Comparison of ENCODE assay signal across 8 mouse cellular contexts in the genomic region with DNA sequence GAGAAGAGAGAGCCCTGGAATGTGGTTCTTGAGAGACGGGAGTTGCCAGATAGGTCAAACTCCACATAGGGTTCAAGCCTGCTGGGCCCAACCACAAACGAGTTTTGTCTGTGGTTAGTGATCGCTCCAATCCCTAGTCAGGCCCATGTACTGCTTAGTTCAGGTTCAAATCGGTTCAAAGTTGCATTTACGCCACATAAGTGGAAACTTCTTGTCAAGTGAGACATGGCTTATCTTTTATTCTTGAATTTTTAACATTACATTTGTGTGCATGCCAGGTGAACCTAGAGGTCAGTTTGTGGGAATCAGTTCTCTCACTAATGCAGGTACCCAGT.
DNase-seq lines count a peak whose midpoint lies in the region; ATAC-seq and TF ChIP-seq lines count a peak whose summit lies in the region.

No protein-coding gene starts in this region.

- no peaks in the 10 kb centered on the region for H3K9me3 ChIP-seq in lung, embryonic 15.5 days
- H3K9me3 ChIP-seq in intestine, postnatal 0 days (ENCODE audit: control insufficient read depth), result no peaks in the 10 kb centered on the region
- no peaks in the 10 kb centered on the region for H3K9me3 ChIP-seq in neural tube, embryonic 14.5 days (ENCODE audit: control insufficient read depth, low read length)

- H3K9ac ChIP-seq in lung, embryonic 15.5 days, result peak overlapping the region; percentile 62
- H3K9ac ChIP-seq in intestine, postnatal 0 days (ENCODE audit: low read depth, low read length), result peak overlapping the region; percentile 63
- peak overlapping the region; percentile 63 for H3K9ac ChIP-seq in neural tube, embryonic 14.5 days (replicated peaks; ENCODE audit: low read depth, low read length)

- no peak for ATAC-seq in lung, embryonic 15.5 days (ENCODE audit: borderline replicate concordance, extremely low read depth, low FRiP score, low TSS enrichment)
- ATAC-seq in erythroblast, adult 5-6 weeks (replicated peaks; ENCODE audit: low FRiP score, poor library complexity, severe bottlenecking), result peak; percentile 7; the same call in 1 of the 2 replicates
- ATAC-seq in intestine, postnatal 0 days, result no peak
- no peak for ATAC-seq in neural tube, embryonic 14.5 days (ENCODE audit: low read depth)

- no peaks in the 10 kb centered on the region for H3K27me3 ChIP-seq in lung, embryonic 15.5 days
- no peaks in the 10 kb centered on the region for H3K27me3 ChIP-seq in intestine, postnatal 0 days (replicated peaks; ENCODE audit: control insufficient read depth, insufficient read depth, low read length)
- H3K27me3 ChIP-seq in neural tube, embryonic 14.5 days (ENCODE audit: control insufficient read depth, insufficient read depth, low read length), result no peaks in the 10 kb centered on the region

- peak overlapping the region; percentile 55 for H3K4me3 ChIP-seq in lung, embryonic 15.5 days
- peak overlapping the region; percentile 50 for H3K4me3 ChIP-seq in intestine, postnatal 0 days (ENCODE audit: low read depth, low read length)
- H3K4me3 ChIP-seq in neural tube, embryonic 14.5 days (ENCODE audit: low read depth, low read length), result peak overlapping the region; percentile 61

- peak overlapping the region; percentile 71 for H3K4me2 ChIP-seq in lung, embryonic 15.5 days
- H3K4me2 ChIP-seq in intestine, postnatal 0 days (replicated peaks; ENCODE audit: low read depth), result peak overlapping the region; percentile 64
- peak overlapping the region; percentile 53 for H3K4me2 ChIP-seq in neural tube, embryonic 14.5 days (ENCODE audit: low read depth, low read length)

- WGBS in lung, embryonic 15.5 days, result 12% methylated on average over 5 of the region's 5 CpGs
- WGBS in intestine, postnatal 0 days, result 6% methylated on average over 5 of the region's 5 CpGs
- WGBS in neural tube, embryonic 14.5 days, result 19% methylated on average over 5 of the region's 5 CpGs

- H3K4me1 ChIP-seq in lung, embryonic 15.5 days, result 0 out of 2 replicates have a peak, but pooled peaks cover 8% of the 10 kb centered on the region
- no peaks in the 10 kb centered on the region for H3K4me1 ChIP-seq in intestine, postnatal 0 days (replicated peaks; ENCODE audit: control insufficient read depth, insufficient read depth, low read length)
- H3K4me1 ChIP-seq in neural tube, embryonic 14.5 days (ENCODE audit: control insufficient read depth, insufficient read depth, low read length), result no peaks in the 10 kb centered on the region

- peak overlapping the region; percentile 99 for H3K27ac ChIP-seq in lung, embryonic 15.5 days
- H3K27ac ChIP-seq in intestine, postnatal 0 days (ENCODE audit: low read depth, low read length), result peak overlapping the region; percentile 93
- H3K27ac ChIP-seq in neural tube, embryonic 14.5 days (ENCODE audit: low read depth, low read length), result peak overlapping the region; percentile 91

- no peaks in the 10 kb centered on the region for H3K36me3 ChIP-seq in lung, embryonic 15.5 days
- no peaks in the 10 kb centered on the region for H3K36me3 ChIP-seq in intestine, postnatal 0 days (ENCODE audit: control insufficient read depth, insufficient read depth)
- no peaks in the 10 kb centered on the region for H3K36me3 ChIP-seq in neural tube, embryonic 14.5 days (ENCODE audit: control insufficient read depth, insufficient read depth, low read length)

- no peak for TF ChIP-seq CTCF in intestine, postnatal 0 days (IDR thresholded peaks at IDR 0.05; ENCODE audit: low read depth)

- DNase-seq in lung, postnatal 14 days, result no peak
- no peak for DNase-seq in right cerebral cortex, postnatal 4 days
- no peak for DNase-seq in MN1 (ENCODE audit: low spot score)
- no peak for DNase-seq in thymus, postnatal 25 days
